Mouse (Mus musculus) hindbrain, embryonic 10.5 days (tissue): ENCODE data around the gene Sox13. TPM values are rescaled to one million over a fixed set of nuclear protein-coding genes. Genes with fewer than 3 reads are reported as not detected.
A peak's percentile ranks its signal among the peaks of the same experiment; 100 is the strongest.

Experiments
- DNase-seq: peaks from one replicate; pipeline ENCODE4 v3.0.0-alpha.2; 2017; ENCODE audit warnings: low spot score
- H3K27ac ChIP-seq: fragments of 300-500 bp; sonication (generic); 2 replicates; pipeline ENCODE4 v1.5.1; 2016; ENCODE audit warnings: mild to moderate bottlenecking, moderate library complexity
- H3K27me3 ChIP-seq: fragments of 300-500 bp; sonication (generic); 2 replicates; pipeline ENCODE4 v1.6.1; 2016; ENCODE audit warnings: mild to moderate bottlenecking; ENCODE audit not compliant: poor library complexity, insufficient read depth, severe bottlenecking
- H3K36me3 ChIP-seq: fragments of 300-500 bp; sonication (generic); 2 replicates; pipeline ENCODE4 v1.6.1; 2016; ENCODE audit warnings: mild to moderate bottlenecking, moderate library complexity
- H3K4me1 ChIP-seq: fragments of 300-500 bp; sonication (generic); replicated peaks from 2 replicates; pipeline ENCODE4 v1.6.1; 2016; ENCODE audit warnings: mild to moderate bottlenecking
- H3K4me3 ChIP-seq: fragments of 300-500 bp; sonication (generic); 2 replicates; pipeline ENCODE4 v1.5.1; 2016; ENCODE audit warnings: mild to moderate bottlenecking, moderate library complexity
- H3K9me3 ChIP-seq: fragments of 300-500 bp; sonication (generic); 2 replicates; pipeline ENCODE4 v1.6.1; 2016; ENCODE audit warnings: mild to moderate bottlenecking, moderate library complexity
- WGBS: fragments of 180-500 bp; shearing (Covaris S2); methylation state at CpG from one replicate; pipeline ENCODE4 v1.1.7; 2016; 5-methylcytosine and 5-hydroxymethylcytosine counted together
- polyA plus RNA-seq: library from polyadenylated mRNA; unstranded; fragments of >200 nt; fragmentation: Nextera tagmentation; extraction: Ambion mirVana; gene quantifications from 2 replicates; pipeline ENCODE4 v1.2.1, GENCODE M21; 2016

Sox13 gene
- polyA plus RNA-seq, 1 experiment from 2014 or later = 28.4 TPM

DNA sequence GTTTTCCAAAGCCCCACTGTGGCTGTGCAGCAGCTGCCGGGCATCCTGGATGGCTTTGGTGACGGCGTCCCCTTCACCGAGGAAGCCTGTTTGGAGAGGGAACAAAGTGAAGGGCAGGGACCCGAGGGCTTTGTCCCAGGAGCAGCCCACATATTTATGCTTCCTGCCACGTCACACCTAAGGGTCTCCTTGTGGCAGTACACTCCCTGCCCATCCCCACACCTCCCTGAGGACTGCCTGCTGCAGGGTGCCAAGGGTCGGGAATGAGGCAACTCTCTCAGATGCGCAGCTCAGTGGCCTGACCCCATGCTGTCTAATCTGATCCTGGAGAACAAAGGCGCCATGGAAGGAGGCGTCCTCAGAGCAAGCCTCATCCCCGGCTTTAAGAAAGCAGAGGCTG is 38.0 kb downstream of the Sox13 start:
- no peak for DNase-seq
- Histone ChIP-seq H3K9me3 (no peaks in the 10 kb centered on the region), H3K27ac (peak overlapping the region; percentile 84), H3K36me3 (peaks cover 93% of the 10 kb centered on the region), H3K4me1 (peaks cover 57% of the 10 kb centered on the region), H3K4me3 (no peak overlapping the region), H3K27me3 (peaks cover 5% of the 10 kb centered on the region; the same call in 1 of the 2 replicates)
- WGBS = 40% methylated on average over 11 of the region's 11 CpGs

GRCm38 (mm10) chr1:133385506-133385905 is 38.7 kb downstream of the Sox13 start:
- Histone ChIP-seq H3K36me3 (peaks cover 87% of the 10 kb centered on the region), H3K9me3 (no peaks in the 10 kb centered on the region), H3K27ac (peak overlapping the region; percentile 84), H3K4me1 (peaks cover 60% of the 10 kb centered on the region), H3K4me3 (no peak overlapping the region), H3K27me3 (peaks cover 5% of the 10 kb centered on the region; the same call in 1 of the 2 replicates)
- peak; percentile 85 for DNase-seq
- WGBS = 41% methylated on average over 9 of the region's 9 CpGs

DNA sequence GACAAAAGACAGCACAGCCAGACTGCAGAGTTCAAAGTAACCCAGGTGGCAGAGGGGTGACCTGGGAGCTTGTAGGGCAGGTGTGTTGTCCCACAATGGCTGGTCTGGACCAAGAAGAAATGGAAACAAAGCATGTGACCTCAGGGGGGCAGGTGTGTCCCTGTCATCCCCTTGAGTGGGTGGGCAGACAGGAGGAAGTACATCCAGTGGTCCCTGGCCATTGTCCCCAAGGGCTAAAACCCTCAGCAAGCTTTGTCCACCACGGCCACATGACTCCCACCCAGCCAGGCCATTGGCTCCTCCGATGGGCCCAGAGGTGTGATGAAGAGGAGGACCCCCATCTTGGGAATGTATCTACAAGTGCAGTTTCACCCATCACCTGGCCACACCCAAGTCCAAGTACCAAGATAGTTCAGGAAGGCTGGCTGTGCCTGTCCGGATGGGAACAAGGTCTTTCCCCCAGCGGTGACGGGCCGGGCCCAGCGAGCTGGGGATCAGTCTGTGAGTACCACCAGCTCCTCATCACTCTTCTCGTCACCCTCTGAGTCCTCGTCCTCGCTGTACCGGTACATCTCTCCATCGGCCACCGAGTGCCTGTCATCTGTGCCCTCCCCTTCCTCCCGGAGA is 40.9 kb downstream of the Sox13 start:
- Histone ChIP-seq H3K9me3 (no peaks in the 10 kb centered on the region), H3K4me1 (peaks cover 65% of the 10 kb centered on the region), H3K27me3 (peaks cover 2% of the 10 kb centered on the region; the same call in 1 of the 2 replicates), H3K36me3 (peaks cover 65% of the 10 kb centered on the region), H3K4me3 (no peak overlapping the region), H3K27ac (peak overlapping the region; percentile 84)
- WGBS = 92% methylated on average over 14 of the region's 14 CpGs
- no peak for DNase-seq

- Histone ChIP-seq H3K36me3 (peaks cover 59% of the 10 kb centered on the region), H3K4me3 (no peak overlapping the region), H3K27me3 (no peaks in the 10 kb centered on the region), H3K4me1 (peaks cover 61% of the 10 kb centered on the region), H3K27ac (peak overlapping the region; percentile 84), H3K9me3 (no peaks in the 10 kb centered on the region)
- 51% methylated on average over 12 of the region's 12 CpGs for WGBS
- no peak for DNase-seq
Measured at GRCm38 (mm10) chr1:133382552-133383155, 41.5 kb downstream of the Sox13 start.

- peak; percentile 89 for DNase-seq
- no peaks in the 10 kb centered on the region for H3K27me3 ChIP-seq
- peaks cover 52% of the 10 kb centered on the region for H3K36me3 ChIP-seq
- H3K9me3 ChIP-seq = 0 out of 2 replicates have a peak, but pooled peaks cover 3% of the 10 kb centered on the region
- peak overlapping the region; percentile 84 for H3K27ac ChIP-seq
- 8% methylated on average over 9 of the region's 9 CpGs for WGBS
- peaks cover 55% of the 10 kb centered on the region for H3K4me1 ChIP-seq
- H3K4me3 ChIP-seq = no peak overlapping the region
Measured at GRCm38 (mm10) chr1:133382008-133382407, 42.2 kb downstream of the Sox13 start.

GRCm38 (mm10) chr1:133380347-133381065 is 43.7 kb downstream of the Sox13 start:
- H3K27me3 ChIP-seq = no peaks in the 10 kb centered on the region
- H3K9me3 ChIP-seq = 0 out of 2 replicates have a peak, but pooled peaks cover 3% of the 10 kb centered on the region
- DNase-seq = peak; percentile 33
- H3K27ac ChIP-seq = no peak overlapping the region
- WGBS = 77% methylated on average over 14 of the region's 14 CpGs
- peaks cover 37% of the 10 kb centered on the region for H3K36me3 ChIP-seq
- H3K4me3 ChIP-seq = no peak overlapping the region
- H3K4me1 ChIP-seq = peaks cover 53% of the 10 kb centered on the region

GRCm38 (mm10) chr1:133379986-133380320 is 44.2 kb downstream of the Sox13 start:
- peak overlapping the region; percentile 24; the same call in 1 of the 2 replicates for H3K27ac ChIP-seq
- no peaks in the 10 kb centered on the region for H3K27me3 ChIP-seq
- no peak for DNase-seq
- peaks cover 32% of the 10 kb centered on the region for H3K36me3 ChIP-seq
- 72% methylated on average over 3 of the region's 3 CpGs for WGBS
- no peak overlapping the region for H3K4me3 ChIP-seq
- H3K9me3 ChIP-seq = 0 out of 2 replicates have a peak, but pooled peaks cover 3% of the 10 kb centered on the region
- peaks cover 49% of the 10 kb centered on the region for H3K4me1 ChIP-seq

DNA sequence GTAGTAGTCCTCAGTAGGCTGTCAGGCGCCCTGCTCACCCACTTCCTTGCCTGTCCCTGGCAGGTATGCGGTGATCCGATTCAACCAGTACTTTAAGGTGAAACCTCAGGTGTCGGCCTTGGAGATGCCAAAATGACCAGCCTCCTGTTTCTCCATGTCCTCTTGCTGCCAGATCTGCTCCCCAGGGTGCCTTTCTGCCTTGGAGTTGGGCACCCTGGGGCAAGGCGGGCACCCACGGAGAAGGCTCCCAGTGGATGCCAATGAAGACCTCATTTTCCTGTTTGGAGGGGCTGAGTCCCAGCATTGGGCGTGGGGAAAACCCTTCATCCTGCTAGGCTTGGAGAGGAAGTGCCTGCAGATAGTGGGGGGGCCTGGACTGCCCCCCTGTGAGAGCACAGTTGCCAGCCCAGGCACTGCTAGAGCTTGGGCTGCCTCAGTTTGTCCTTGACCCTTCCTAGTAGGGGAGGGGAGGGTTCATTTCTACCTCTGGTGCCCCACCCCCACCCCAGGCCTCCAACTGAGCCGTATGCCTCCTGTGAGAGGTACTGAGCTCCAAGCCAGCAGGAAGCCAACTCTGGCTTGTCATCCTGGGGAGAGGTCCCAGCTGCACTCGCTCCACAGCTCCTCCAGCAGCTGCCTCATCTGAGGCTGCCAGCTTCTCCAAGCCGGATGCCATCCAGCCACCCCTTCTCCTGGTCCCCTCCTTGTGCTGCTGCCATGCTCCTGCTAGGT is 44.8 kb downstream of the Sox13 start:
- peak overlapping the region; percentile 24 for H3K27ac ChIP-seq

GRCm38 (mm10) chr1:133377547-133377946 is 46.6 kb downstream of the Sox13 start:
- peaks cover 43% of the 10 kb centered on the region for H3K4me1 ChIP-seq
- H3K27ac ChIP-seq = no peak overlapping the region
- WGBS = 92% methylated on average over 5 of the region's 5 CpGs

More for the DNA sequence above, 44.8 kb downstream of the Sox13 start:
- WGBS = 58% methylated on average over 10 of the region's 10 CpGs
- Histone ChIP-seq H3K9me3 (0 out of 2 replicates have a peak, but pooled peaks cover 3% of the 10 kb centered on the region), H3K36me3 (peaks cover 26% of the 10 kb centered on the region), H3K4me1 (peaks cover 49% of the 10 kb centered on the region), H3K4me3 (no peak overlapping the region), H3K27me3 (no peaks in the 10 kb centered on the region)
- DNase-seq = no peak

GRCm38 (mm10) chr1:133375696-133376346 is 48.4 kb downstream of the Sox13 start:
- no peaks in the 10 kb centered on the region for H3K36me3 ChIP-seq
- H3K27me3 ChIP-seq = no peaks in the 10 kb centered on the region
- WGBS = 71% methylated on average over 10 of the region's 10 CpGs
- 0 out of 2 replicates have a peak, but pooled peaks cover 3% of the 10 kb centered on the region for H3K9me3 ChIP-seq
- no peak overlapping the region for H3K4me3 ChIP-seq
- DNase-seq = no peak
- peak overlapping the region; percentile 45 for H3K27ac ChIP-seq
- peaks cover 51% of the 10 kb centered on the region for H3K4me1 ChIP-seq

More at GRCm38 (mm10) chr1:133377547-133377946, 46.6 kb downstream of the Sox13 start:
- H3K9me3 ChIP-seq = 0 out of 2 replicates have a peak, but pooled peaks cover 3% of the 10 kb centered on the region
- H3K36me3 ChIP-seq = peaks cover 8% of the 10 kb centered on the region; the same call in 1 of the 2 replicates
- DNase-seq = no peak
- no peak overlapping the region for H3K4me3 ChIP-seq
- H3K27me3 ChIP-seq = no peaks in the 10 kb centered on the region

DNA sequence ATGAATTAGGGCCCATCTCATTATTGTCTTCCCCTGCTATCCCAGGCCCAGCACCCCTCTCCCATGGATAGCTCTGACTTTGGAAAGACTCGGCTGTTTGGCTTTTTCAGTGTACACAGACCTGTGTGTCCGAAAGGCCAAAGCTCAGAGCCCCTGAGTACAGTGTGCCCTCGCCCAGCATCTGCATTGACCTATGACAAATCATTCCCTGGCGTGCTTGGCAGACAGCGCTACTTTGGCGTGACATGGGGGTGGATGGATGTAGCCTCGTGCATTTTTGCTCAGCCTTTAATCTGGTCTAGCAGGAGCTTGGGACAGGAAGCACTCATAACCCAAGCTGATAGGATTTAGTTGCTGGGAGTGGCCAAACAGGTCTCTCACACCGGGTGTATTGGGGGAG is 52.1 kb downstream of the Sox13 start:
- 0 out of 2 replicates have a peak, but pooled peaks cover under 1% of the 10 kb centered on the region for H3K9me3 ChIP-seq
- WGBS = 73% methylated on average over 8 of the region's 8 CpGs
- peaks cover 55% of the 10 kb centered on the region for H3K4me1 ChIP-seq
- no peak for DNase-seq
- H3K27ac ChIP-seq = peak overlapping the region; percentile 64
- H3K4me3 ChIP-seq = no peak overlapping the region
- H3K27me3 ChIP-seq = peaks cover 5% of the 10 kb centered on the region; the same call in 1 of the 2 replicates
- H3K36me3 ChIP-seq = no peaks in the 10 kb centered on the region

- no peak overlapping the region for H3K4me3 ChIP-seq
- 84% methylated on average over 6 of the region's 6 CpGs for WGBS
- no peaks in the 10 kb centered on the region for H3K36me3 ChIP-seq
- H3K27me3 ChIP-seq = peaks cover 10% of the 10 kb centered on the region
- H3K9me3 ChIP-seq = no peaks in the 10 kb centered on the region
- peaks cover 56% of the 10 kb centered on the region for H3K4me1 ChIP-seq
- no peak overlapping the region for H3K27ac ChIP-seq
- DNase-seq = no peak
Measured at GRCm38 (mm10) chr1:133371431-133371830, 52.7 kb downstream of the Sox13 start.
